In genomic region chr19:47705080-47705771, GRCm38 (mm10) we compare ENCODE assay signal across 28 mouse cellular contexts. TPM values are rescaled to one million over a fixed set of nuclear protein-coding genes. Genes with fewer than 3 reads are reported as not detected.
DNase-seq lines count a peak whose midpoint lies in the region; ATAC-seq and TF ChIP-seq lines count a peak whose summit lies in the region.
"Had no signal": no experiment of that assay in that cellular context is flagged by ENCODE, and none has a peak within 500 bp of the region (broad histone marks: within the 10 kb centered on the region; RNA-seq: fewer than 3 reads in every experiment).

No protein-coding gene starts in this region.

- no peak for DNase-seq in liver, embryonic 13.5 days
- DNase-seq in liver (no peak), ES-E14 (ENCODE audit: low read depth, low spot score) (peak; percentile 51)
- DNase-seq in urinary bladder, postnatal 14 days (ENCODE audit: low spot score), result no peak
- no peak for DNase-seq in cerebellum, postnatal 4 days (ENCODE audit: low spot score in 2 of 2)
- no peak for DNase-seq in thymus, postnatal 36 days
- DNase-seq: adrenal gland, postnatal 10 days; B cell, adult 2 months; cerebellum, adult 18-20 months; cerebellum, postnatal 25 days; forebrain, postnatal 0 days; gastrocnemius, adult 2 months; heart, postnatal 36 days; kidney, adult 18-20 months; kidney, postnatal 10 days; left cerebral cortex, postnatal 4 days; lung, postnatal 10 days; spleen, adult 18-20 months had no signal

- no peaks in the 10 kb centered on the region for H3K9me3 ChIP-seq in liver, embryonic 13.5 days (replicated peaks)
- H3K9me3 ChIP-seq in ES-E14 (ENCODE audit: control insufficient read depth, insufficient read depth, low read depth, low read length), result no peaks in the 10 kb centered on the region
- no peaks in the 10 kb centered on the region for H3K9me3 ChIP-seq in intestine, embryonic 15.5 days
- H3K9me3 ChIP-seq in stomach, embryonic 16.5 days (replicated peaks; ENCODE audit: control insufficient read depth, low read length), result no peaks in the 10 kb centered on the region
- H3K9me3 ChIP-seq: embryonic facial prominence, embryonic 15.5 days; forebrain, embryonic 10.5 days; hindbrain, embryonic 15.5 days; midbrain, embryonic 13.5 days; neural tube, embryonic 12.5 days had no signal

- no peaks in the 10 kb centered on the region for H3K27me3 ChIP-seq in liver, embryonic 13.5 days
- H3K27me3 ChIP-seq in intestine, embryonic 15.5 days (replicated peaks), result no peaks in the 10 kb centered on the region
- no peaks in the 10 kb centered on the region for H3K27me3 ChIP-seq in stomach, embryonic 16.5 days (ENCODE audit: control insufficient read depth, insufficient read depth, low read length)
- H3K27me3 ChIP-seq: embryonic facial prominence, embryonic 15.5 days; hindbrain, embryonic 15.5 days; midbrain, embryonic 13.5 days; neural tube, embryonic 12.5 days had no signal

- H3K4me3 ChIP-seq in liver, embryonic 13.5 days (replicated peaks), result no peak overlapping the region
- H3K4me3 ChIP-seq in ES-E14 (ENCODE audit: insufficient read depth in 1 of 2, low read depth in 1 of 2, low read length in 2 of 2, poor library complexity in 1 of 2, severe bottlenecking in 1 of 2), result peak overlapping the region; percentile 2 to 76; a peak in 3 of 4 replicates
- no peak overlapping the region for H3K4me3 ChIP-seq in intestine, embryonic 15.5 days (replicated peaks)
- no peak overlapping the region for H3K4me3 ChIP-seq in stomach, embryonic 16.5 days (replicated peaks; ENCODE audit: low read length)
- H3K4me3 ChIP-seq: embryonic facial prominence, embryonic 15.5 days; forebrain, embryonic 10.5 days; gastrocnemius, adult 2 months; hindbrain, embryonic 15.5 days; midbrain, embryonic 13.5 days; neural tube, embryonic 12.5 days had no signal

- no peak for ATAC-seq in liver, embryonic 13.5 days (ENCODE audit: low read depth)
- ATAC-seq in intestine, embryonic 15.5 days, result peak; percentile 86
- peak; percentile 60; the same call in 1 of the 2 replicates for ATAC-seq in stomach, embryonic 16.5 days (ENCODE audit: insufficient read depth, low FRiP score)
- ATAC-seq: forebrain, postnatal 0 days; midbrain, embryonic 13.5 days had no signal

- H3K4me1 ChIP-seq in liver, embryonic 13.5 days (replicated peaks), result peaks cover 7% of the 10 kb centered on the region
- no peaks in the 10 kb centered on the region; a peak in 2 of 4 replicates for H3K4me1 ChIP-seq in ES-E14 (ENCODE audit: control insufficient read depth in 2 of 2, insufficient read depth in 2 of 2, low read length in 2 of 2, poor library complexity in 1 of 2)
- H3K4me1 ChIP-seq in intestine, embryonic 15.5 days (replicated peaks), result 0 out of 2 replicates have a peak, but pooled peaks cover 6% of the 10 kb centered on the region
- H3K4me1 ChIP-seq in stomach, embryonic 16.5 days (ENCODE audit: control insufficient read depth, insufficient read depth, low read length), result peaks cover 14% of the 10 kb centered on the region
- H3K4me1 ChIP-seq: hindbrain, embryonic 15.5 days; midbrain, embryonic 13.5 days; neural tube, embryonic 12.5 days had no signal

- 0 out of 2 replicates have a peak overlapping the region, but pooled peaks have one; percentile 10 for H3K4me2 ChIP-seq in liver, embryonic 13.5 days
- peak overlapping the region; percentile 38 for H3K4me2 ChIP-seq in intestine, embryonic 15.5 days (replicated peaks)
- peak overlapping the region; percentile 16; the same call in 1 of the 2 replicates for H3K4me2 ChIP-seq in stomach, embryonic 16.5 days (ENCODE audit: low read depth, low read length)
- H3K4me2 ChIP-seq: embryonic facial prominence, embryonic 15.5 days; hindbrain, embryonic 15.5 days; midbrain, embryonic 13.5 days; neural tube, embryonic 12.5 days had no signal

- no peak overlapping the region for H3K9ac ChIP-seq in liver, embryonic 13.5 days
- no peak overlapping the region for H3K9ac ChIP-seq in ES-E14 (ENCODE audit: insufficient read depth, low read depth, low read length, poor library complexity, severe bottlenecking)
- H3K9ac ChIP-seq in intestine, embryonic 15.5 days, result no peak overlapping the region
- no peak overlapping the region for H3K9ac ChIP-seq in stomach, embryonic 16.5 days (ENCODE audit: low read length)
- H3K9ac ChIP-seq: embryonic facial prominence, embryonic 15.5 days; forebrain, postnatal 0 days; hindbrain, embryonic 15.5 days; liver, embryonic 14.5 days; midbrain, embryonic 13.5 days; neural tube, embryonic 12.5 days had no signal

- H3K27ac ChIP-seq in liver, embryonic 13.5 days, result no peak overlapping the region
- H3K27ac ChIP-seq in ES-E14 (ENCODE audit: insufficient read depth, low read depth, low read length, poor library complexity, severe bottlenecking), result peak overlapping the region; percentile 16; the same call in 1 of the 2 replicates
- no peak overlapping the region for H3K27ac ChIP-seq in intestine, embryonic 15.5 days
- peak overlapping the region; percentile 60; the same call in 1 of the 2 replicates for H3K27ac ChIP-seq in stomach, embryonic 16.5 days (ENCODE audit: low read length)
- H3K27ac ChIP-seq: embryonic facial prominence, embryonic 15.5 days; forebrain, embryonic 10.5 days; gastrocnemius, adult 2 months; hindbrain, embryonic 15.5 days; liver, embryonic 14.5 days; midbrain, embryonic 13.5 days; neural tube, embryonic 12.5 days had no signal

- WGBS in liver, embryonic 13.5 days (ENCODE audit: insufficient replicate concordance), result 56% methylated on average over 13 of the region's 13 CpGs
- WGBS in intestine, embryonic 15.5 days, result 52% methylated on average over 13 of the region's 13 CpGs
- 55% methylated on average over 13 of the region's 13 CpGs for WGBS in stomach, embryonic 16.5 days

- in situ Hi-C loops in ES-E14 (cut with MboI; ENCODE audit: low sequenced_read_pairs in 2 of 2, unreplicated experiment in 2 of 2), result no loop called here

- H3K36me3 ChIP-seq in liver, embryonic 13.5 days, result no peaks in the 10 kb centered on the region
- H3K36me3 ChIP-seq in ES-E14 (ENCODE audit: control insufficient read depth, insufficient read depth, low read length, poor library complexity, severe bottlenecking), result no peaks in the 10 kb centered on the region
- H3K36me3 ChIP-seq in intestine, embryonic 15.5 days, result no peaks in the 10 kb centered on the region
- no peaks in the 10 kb centered on the region for H3K36me3 ChIP-seq in stomach, embryonic 16.5 days (ENCODE audit: control insufficient read depth, insufficient read depth, low read length)
- H3K36me3 ChIP-seq: embryonic facial prominence, embryonic 15.5 days; forebrain, embryonic 10.5 days; hindbrain, embryonic 15.5 days; midbrain, embryonic 13.5 days; neural tube, embryonic 12.5 days had no signal

TF ChIP-seq in ES-E14, 5 proteins besides CTCF, POLR2A, EP300 and RAD21:
- TF ChIP-seq HCFC1 (IDR thresholded peaks at IDR 0.05; ENCODE audit: borderline replicate concordance, insufficient read depth, low read length) (no peak), ZNF384 (IDR thresholded peaks at IDR 0.05; ENCODE audit: low read depth, low read length) (no peak), ZC3H11A (IDR thresholded peaks at IDR 0.05; ENCODE audit: borderline replicate concordance, low read depth, low read length) (no peak), CHD2 (IDR thresholded peaks at IDR 0.05; ENCODE audit: low read depth, low read length) (no peak), MAFK (IDR thresholded peaks at IDR 0.05; ENCODE audit: insufficient read depth, low read depth, low read length) (no peak)

RNA-seq across cellular contexts. Expression of gene Col17a1, which starts 13.3 kb away (rescaled TPM):
- polyA plus RNA-seq in liver, embryonic 13.5 days (2015; fragmentation: Nextera tagmentation; extraction: Ambion mirVana), result 0.22 and 0.27 TPM in 2 replicates
- 1.5 and 3.5 TPM in 2 replicates for total RNA-seq in ES-E14 (2012; rRNA removed)
- polyA plus RNA-seq in intestine, embryonic 15.5 days (2015; fragmentation: Nextera tagmentation; extraction: Ambion mirVana), result 0.58 and 0.78 TPM in 2 replicates
- polyA plus RNA-seq in stomach, embryonic 16.5 days (2015; fragmentation: Nextera tagmentation; extraction: Ambion mirVana), result 12.8 and 16.0 TPM in 2 replicates
- total RNA-seq: gastrocnemius, adult 2 months; granulocyte monocyte progenitor cell, adult 5-6 weeks; heart, postnatal 36 days; megakaryocyte, adult 5-6 weeks had no signal

RNA-seq across cellular contexts. Expression of gene Sfr1, which starts 26.3 kb away (rescaled TPM):
- polyA plus RNA-seq in liver, embryonic 13.5 days (2015; fragmentation: Nextera tagmentation; extraction: Ambion mirVana), result 92.3 and 108 TPM in 2 replicates
- 54.3 and 85.8 TPM in 2 replicates for total RNA-seq in ES-E14 (2012; rRNA removed)
- polyA plus RNA-seq in intestine, embryonic 15.5 days (2015; fragmentation: Nextera tagmentation; extraction: Ambion mirVana), result 209 and 240 TPM in 2 replicates
- 290 and 293 TPM in 2 replicates for polyA plus RNA-seq in stomach, embryonic 16.5 days (2015; fragmentation: Nextera tagmentation; extraction: Ambion mirVana)

Comparison
In these comparisons a context has a peak if more than half of its experiments do, and no peak if none do; other contexts are left out.
1. H3K27ac ChIP-seq: peak in ES-E14 (single experiment) and stomach, embryonic 16.5 days (single experiment); none in liver, embryonic 13.5 days (single experiment) and intestine, embryonic 15.5 days (single experiment).
2. H3K4me3 ChIP-seq: peak in ES-E14 (2 of 2); none in liver, embryonic 13.5 days (single experiment), intestine, embryonic 15.5 days (single experiment) and stomach, embryonic 16.5 days (single experiment).
3. Peak in every context shown above with its lines, with median percentiles within 50 percentile points of each other: H3K4me2 ChIP-seq.